ENCODE assay signal across 8 mouse cellular contexts in genomic region chr19:32210450-32211292, GRCm38 (mm10).
DNase-seq lines count a peak whose midpoint lies in the region; ATAC-seq lines count a peak whose summit lies in the region.

No protein-coding gene starts in this region.

- H3K4me2 ChIP-seq in forebrain, embryonic 16.5 days (ENCODE audit: low read length) = peak overlapping the region; percentile 57

- no peaks in the 10 kb centered on the region for H3K27me3 ChIP-seq in forebrain, embryonic 16.5 days (replicated peaks; ENCODE audit: control insufficient read depth, insufficient read depth, low read length)

- H3K36me3 ChIP-seq in forebrain, embryonic 16.5 days (ENCODE audit: control insufficient read depth, insufficient read depth) = no peaks in the 10 kb centered on the region

- peaks cover 10% of the 10 kb centered on the region for H3K4me1 ChIP-seq in forebrain, embryonic 16.5 days (replicated peaks; ENCODE audit: control insufficient read depth, insufficient read depth, low read length)

- peak overlapping the region; percentile 42 for H3K9ac ChIP-seq in forebrain, embryonic 16.5 days (replicated peaks; ENCODE audit: low read depth, low read length)

- ATAC-seq in forebrain, embryonic 16.5 days = peak; percentile 88

- peak overlapping the region; percentile 36 for H3K4me3 ChIP-seq in forebrain, embryonic 16.5 days (replicated peaks; ENCODE audit: low read length)

- H3K9me3 ChIP-seq in forebrain, embryonic 16.5 days (ENCODE audit: control insufficient read depth, low read length) = no peaks in the 10 kb centered on the region

- H3K27ac ChIP-seq in forebrain, embryonic 16.5 days (ENCODE audit: low read length) = no peak overlapping the region; the same call in 1 of the 2 replicates

- DNase-seq in MN1 (ENCODE audit: low spot score) = peak; percentile 88
- peak; percentile 28 for DNase-seq in cerebellum, adult 11-12 months
- peak; percentile 89 for DNase-seq in heart, postnatal 4 days
- DNase-seq in layer of hippocampus, postnatal 10 days (ENCODE audit: low spot score in 2 of 2) = peak; percentile 41 to 49
- DNase-seq in lung, postnatal 14 days = peak; percentile 90
- peak; percentile 79 for DNase-seq in retina, embryonic 14.5 days (ENCODE audit: low spot score)
- peak; percentile 80 for DNase-seq in thymus, postnatal 4 days

- 4% methylated on average over 34 of the region's 34 CpGs for WGBS in forebrain, embryonic 16.5 days

Comparison
In these comparisons a context has a peak if more than half of its experiments do, and no peak if none do; other contexts are left out.
1. DNase-seq: peak in every context shown above with its lines; median percentile 90 in lung, postnatal 14 days; 89 in heart, postnatal 4 days; 88 in MN1; 80 in thymus, postnatal 4 days; 79 in retina, embryonic 14.5 days; 45 in layer of hippocampus, postnatal 10 days; 28 in cerebellum, adult 11-12 months.